Mouse (Mus musculus) liver, embryonic 11.5 days (tissue): ENCODE measurements around the gene Vps13d. TPM values are rescaled to one million over a fixed set of nuclear protein-coding genes. Genes with fewer than 3 reads are reported as not detected.

Experiments
- ATAC-seq: fragments of 200-750 bp; cut with Nextera tagmentation; replicated peaks from 2 replicates; pipeline ENCODE4 v1.8.0; 2017; ENCODE audit warnings: moderate number of reproducible peaks, mild to moderate bottlenecking, moderate TSS enrichment, moderate library complexity; ENCODE audit not compliant: low FRiP score
- DNase-seq: peaks from one replicate; pipeline ENCODE4 v3.0.0-alpha.2; 2017; ENCODE audit warnings: low spot score
- H3K27ac ChIP-seq: fragments of 300-500 bp; sonication (generic); 2 replicates; pipeline ENCODE4 v1.5.1; 2014; ENCODE audit warnings: mild to moderate bottlenecking, low read depth, low read length, control low read depth
- H3K27me3 ChIP-seq: fragments of 300-500 bp; sonication (generic); replicated peaks from 2 replicates; pipeline ENCODE4 v1.6.1; 2014; ENCODE audit warnings: low read length, mixed read lengths; ENCODE audit not compliant: control insufficient read depth, insufficient read depth
- H3K36me3 ChIP-seq: fragments of 300-500 bp; sonication (generic); 2 replicates; pipeline ENCODE4 v1.6.1; 2014; ENCODE audit warnings: mild to moderate bottlenecking, low read length, moderate library complexity, mixed read lengths; ENCODE audit not compliant: control insufficient read depth, insufficient read depth
- H3K4me1 ChIP-seq: fragments of 300-500 bp; sonication (generic); replicated peaks from 2 replicates; pipeline ENCODE4 v1.6.1; 2014; ENCODE audit warnings: low read length, mixed read lengths; ENCODE audit not compliant: control insufficient read depth, insufficient read depth
- H3K4me2 ChIP-seq: fragments of 300-500 bp; sonication (generic); 2 replicates; pipeline ENCODE4 v1.6.1; 2014; ENCODE audit warnings: mild to moderate bottlenecking, control low read depth, moderate library complexity
- H3K4me3 ChIP-seq: fragments of 300-500 bp; sonication (generic); 2 replicates; pipeline ENCODE4 v1.5.1; 2014; ENCODE audit warnings: low read depth, low read length, control low read depth
- H3K9ac ChIP-seq: fragments of 300-500 bp; sonication (generic); 2 replicates; pipeline ENCODE4 v1.6.1; 2014; ENCODE audit warnings: low read depth, low read length, control low read depth
- H3K9me3 ChIP-seq: fragments of 300-500 bp; sonication (generic); 2 replicates; pipeline ENCODE4 v1.6.1; 2016; ENCODE audit warnings: low read length, inconsistent platforms, mixed read lengths; ENCODE audit not compliant: control insufficient read depth
- WGBS: fragments of 180-500 bp; shearing (Covaris S2); extraction: QIAGEN DNeasy Blood & Tissue Kit; methylation state at CpG from one replicate; pipeline ENCODE4 v1.1.7; 2014; 5-methylcytosine and 5-hydroxymethylcytosine counted together
- polyA plus RNA-seq: library from polyadenylated mRNA; unstranded; fragments of >200 nt; fragmentation: Nextera tagmentation; extraction: Ambion mirVana; gene quantifications from 2 replicates; pipeline ENCODE4 v1.2.1, GENCODE M21; 2014

Vps13d gene
- polyA plus RNA-seq, 1 experiment from 2014 or later, result 11.7 TPM

- peaks cover 21% of the 10 kb centered on the region for H3K4me1 ChIP-seq
- H3K4me3 ChIP-seq, result no peak overlapping the region
- ATAC-seq (peak; percentile 97), DNase-seq (peak; percentile 67)
- 11% methylated on average over 9 of the region's 9 CpGs for WGBS
- H3K9me3 ChIP-seq, result no peaks in the 10 kb centered on the region
- no peaks in the 10 kb centered on the region for H3K27me3 ChIP-seq
- no peaks in the 10 kb centered on the region for H3K36me3 ChIP-seq
- peak overlapping the region; percentile 72 for H3K27ac ChIP-seq
- peak overlapping the region; percentile 27; the same call in 1 of the 2 replicates for H3K9ac ChIP-seq
- peak overlapping the region; percentile 41 for H3K4me2 ChIP-seq
Observed at GRCm38 (mm10) chr4:144949441-144950326, 245.1 kb downstream of the Vps13d start.

GRCm38 (mm10) chr4:144947738-144948390, 246.9 kb downstream of the Vps13d start:
- Histone ChIP-seq H3K9me3 (no peaks in the 10 kb centered on the region), H3K27me3 (no peaks in the 10 kb centered on the region), H3K36me3 (no peaks in the 10 kb centered on the region), H3K9ac (no peak overlapping the region), H3K27ac (no peak overlapping the region), H3K4me2 (no peak overlapping the region), H3K4me3 (no peak overlapping the region), H3K4me1 (peaks cover 21% of the 10 kb centered on the region)
- WGBS, result 59% methylated on average over 6 of the region's 6 CpGs
- ATAC-seq (no peak), DNase-seq (no peak)

- 42% methylated on average over 5 of the region's 5 CpGs for WGBS
Observed at GRCm38 (mm10) chr4:144943273-144943672, 251.5 kb downstream of the Vps13d start.

GRCm38 (mm10) chr4:144942433-144942832, 252.4 kb downstream of the Vps13d start:
- 86% methylated on average over 3 of the region's 3 CpGs for WGBS
- Histone ChIP-seq H3K4me2 (no peak overlapping the region), H3K4me1 (0 out of 2 replicates have a peak, but pooled peaks cover 2% of the 10 kb centered on the region), H3K36me3 (no peaks in the 10 kb centered on the region), H3K4me3 (no peak overlapping the region), H3K27me3 (no peaks in the 10 kb centered on the region), H3K27ac (no peak overlapping the region), H3K9me3 (no peaks in the 10 kb centered on the region), H3K9ac (no peak overlapping the region)
- ATAC-seq (no peak), DNase-seq (no peak)

More at GRCm38 (mm10) chr4:144943273-144943672, 251.5 kb downstream of the Vps13d start:
- no peak overlapping the region for H3K9ac ChIP-seq
- H3K4me2 ChIP-seq, result no peak overlapping the region
- peaks cover 5% of the 10 kb centered on the region for H3K4me1 ChIP-seq
- ATAC-seq (no peak; the same call in 1 of the 2 replicates), DNase-seq (no peak)
- H3K27ac ChIP-seq, result no peak overlapping the region
- H3K36me3 ChIP-seq, result no peaks in the 10 kb centered on the region
- no peak overlapping the region for H3K4me3 ChIP-seq
- H3K27me3 ChIP-seq, result no peaks in the 10 kb centered on the region
- no peaks in the 10 kb centered on the region for H3K9me3 ChIP-seq

- DNase-seq, result no peak
Observed at GRCm38 (mm10) chr4:144940796-144941462, 253.9 kb downstream of the Vps13d start.

GRCm38 (mm10) chr4:144939847-144940411, 254.9 kb downstream of the Vps13d start:
- H3K9me3 ChIP-seq, result no peaks in the 10 kb centered on the region
- WGBS, result 79% methylated on average over 4 of the region's 4 CpGs
- ATAC-seq (no peak), DNase-seq (no peak)
- H3K4me1 ChIP-seq, result 0 out of 2 replicates have a peak, but pooled peaks cover 2% of the 10 kb centered on the region
- no peak overlapping the region for H3K4me2 ChIP-seq
- H3K27me3 ChIP-seq, result no peaks in the 10 kb centered on the region
- no peaks in the 10 kb centered on the region for H3K36me3 ChIP-seq
- no peak overlapping the region for H3K9ac ChIP-seq
- no peak overlapping the region for H3K4me3 ChIP-seq
- no peak overlapping the region for H3K27ac ChIP-seq

More at GRCm38 (mm10) chr4:144940796-144941462, 253.9 kb downstream of the Vps13d start:
- ATAC-seq, result 0 out of 2 replicates have a peak, but pooled peaks have one; percentile 21
- Histone ChIP-seq H3K4me1 (0 out of 2 replicates have a peak, but pooled peaks cover 2% of the 10 kb centered on the region), H3K27ac (no peak overlapping the region), H3K4me2 (no peak overlapping the region), H3K9ac (no peak overlapping the region), H3K27me3 (no peaks in the 10 kb centered on the region), H3K36me3 (no peaks in the 10 kb centered on the region), H3K4me3 (no peak overlapping the region), H3K9me3 (no peaks in the 10 kb centered on the region)
- WGBS, result 59% methylated on average over 13 of the region's 13 CpGs

- H3K9me3 ChIP-seq, result no peaks in the 10 kb centered on the region
- WGBS, result 78% methylated on average over 3 of the region's 3 CpGs
- no peak overlapping the region for H3K27ac ChIP-seq
- no peak overlapping the region for H3K9ac ChIP-seq
- H3K27me3 ChIP-seq, result no peaks in the 10 kb centered on the region
- no peak overlapping the region for H3K4me2 ChIP-seq
- H3K4me1 ChIP-seq, result 0 out of 2 replicates have a peak, but pooled peaks cover 2% of the 10 kb centered on the region
- no peak overlapping the region for H3K4me3 ChIP-seq
- ATAC-seq, result no peak
- DNase-seq, result no peak
- no peaks in the 10 kb centered on the region for H3K36me3 ChIP-seq
Observed at GRCm38 (mm10) chr4:144936563-144937154, 258.1 kb downstream of the Vps13d start.

- Histone ChIP-seq H3K27ac (no peak overlapping the region), H3K4me1 (peaks cover 13% of the 10 kb centered on the region), H3K9me3 (no peaks in the 10 kb centered on the region), H3K36me3 (no peaks in the 10 kb centered on the region), H3K9ac (no peak overlapping the region), H3K4me3 (no peak overlapping the region), H3K4me2 (no peak overlapping the region), H3K27me3 (no peaks in the 10 kb centered on the region)
- ATAC-seq (no peak), DNase-seq (no peak)
- WGBS, result 37% methylated on average over 1 of the region's 1 CpGs
Observed at GRCm38 (mm10) chr4:144934501-144934900, 260.3 kb downstream of the Vps13d start.
